Mouse (Mus musculus) liver, embryonic 12.5 days (tissue): ENCODE data around the gene Tns4. TPM values are rescaled to one million over a fixed set of nuclear protein-coding genes. Genes with fewer than 3 reads are reported as not detected.

Experiments used
- ATAC-seq: fragments of 200-750 bp; cut with Nextera tagmentation; 2 replicates; pipeline ENCODE4 v1.8.0; 2017; ENCODE audit warnings: moderate number of reproducible peaks, mild to moderate bottlenecking, moderate library complexity
- H3K27ac ChIP-seq: fragments of 300-500 bp; sonication (generic); 2 replicates; pipeline ENCODE4 v1.5.1; 2016; ENCODE audit warnings: mild to moderate bottlenecking
- H3K27me3 ChIP-seq: fragments of 300-500 bp; sonication (generic); replicated peaks from 2 replicates; pipeline ENCODE4 v1.6.1; 2016; ENCODE audit warnings: mild to moderate bottlenecking, moderate library complexity
- H3K36me3 ChIP-seq: fragments of 300-500 bp; sonication (generic); 2 replicates; pipeline ENCODE4 v1.6.1; 2016; ENCODE audit warnings: mild to moderate bottlenecking, moderate library complexity
- H3K4me1 ChIP-seq: fragments of 300-500 bp; sonication (generic); 2 replicates; pipeline ENCODE4 v1.6.1; 2016
- H3K4me2 ChIP-seq: fragments of 300-500 bp; sonication (generic); 2 replicates; pipeline ENCODE4 v1.6.1; 2016; ENCODE audit warnings: mild to moderate bottlenecking, moderate library complexity
- H3K4me3 ChIP-seq: fragments of 300-500 bp; sonication (generic); 2 replicates; pipeline ENCODE4 v1.5.1; 2016; ENCODE audit warnings: mild to moderate bottlenecking, moderate library complexity
- H3K9ac ChIP-seq: fragments of 300-500 bp; sonication (generic); 2 replicates; pipeline ENCODE4 v1.6.1; 2016; ENCODE audit warnings: mild to moderate bottlenecking, moderate library complexity
- H3K9me3 ChIP-seq: fragments of 300-500 bp; sonication (generic); replicated peaks from 2 replicates; pipeline ENCODE4 v1.6.1; 2016; ENCODE audit warnings: mild to moderate bottlenecking, moderate library complexity
- WGBS: fragments of 180-500 bp; shearing (Covaris S2); methylation state at CpG from one replicate; pipeline ENCODE4 v1.1.7; 2016; ENCODE audit not compliant: insufficient replicate concordance; 5-methylcytosine and 5-hydroxymethylcytosine counted together
- polyA plus RNA-seq: library from polyadenylated mRNA; unstranded; fragments of >200 nt; fragmentation: Nextera tagmentation; extraction: Ambion mirVana; gene quantifications from 2 replicates; pipeline ENCODE4 v1.2.1, GENCODE M21; 2016

Tns4 gene
- polyA plus RNA-seq, 1 experiment from 2014 or later, result 0.17 TPM

- Histone ChIP-seq H3K4me1 (peaks cover 51% of the 10 kb centered on the region), H3K27me3 (peaks cover 34% of the 10 kb centered on the region), H3K4me2 (no peak overlapping the region), H3K36me3 (no peaks in the 10 kb centered on the region), H3K9ac (no peak overlapping the region), H3K4me3 (no peak overlapping the region), H3K9me3 (no peaks in the 10 kb centered on the region), H3K27ac (0 out of 2 replicates have a peak overlapping the region, but pooled peaks have one; percentile 47)
- WGBS, result 48% methylated on average over 18 of the region's 18 CpGs
- no peak for ATAC-seq
These were observed 38.9 kb upstream of the Tns4 start for GRCm38 (mm10) chr11:99127785-99128682.

GRCm38 (mm10) chr11:99126482-99127253, 37.6 kb upstream of the Tns4 start:
- Histone ChIP-seq H3K9me3 (no peaks in the 10 kb centered on the region), H3K36me3 (no peaks in the 10 kb centered on the region), H3K4me1 (peaks cover 40% of the 10 kb centered on the region), H3K9ac (no peak overlapping the region), H3K4me2 (no peak overlapping the region), H3K27ac (peak overlapping the region; percentile 47; the same call in 1 of the 2 replicates), H3K4me3 (no peak overlapping the region), H3K27me3 (peaks cover 26% of the 10 kb centered on the region)
- no peak for ATAC-seq
- WGBS, result 9% methylated on average over 5 of the region's 5 CpGs

- no peak overlapping the region for H3K4me2 ChIP-seq
- peaks cover 7% of the 10 kb centered on the region for H3K27me3 ChIP-seq
- no peak overlapping the region for H3K9ac ChIP-seq
- H3K4me1 ChIP-seq, result peaks cover 33% of the 10 kb centered on the region
- no peak overlapping the region for H3K4me3 ChIP-seq
- no peak overlapping the region for H3K27ac ChIP-seq
- H3K36me3 ChIP-seq, result no peaks in the 10 kb centered on the region
- WGBS, result 49% methylated on average over 10 of the region's 10 CpGs
- ATAC-seq, result no peak
- H3K9me3 ChIP-seq, result no peaks in the 10 kb centered on the region
These were observed 35.5 kb upstream of the Tns4 start for GRCm38 (mm10) chr11:99124635-99125029.

GRCm38 (mm10) chr11:99123977-99124634, 35.0 kb upstream of the Tns4 start:
- ATAC-seq, result no peak
- Histone ChIP-seq H3K27ac (no peak overlapping the region), H3K9me3 (no peaks in the 10 kb centered on the region), H3K36me3 (no peaks in the 10 kb centered on the region), H3K27me3 (0 out of 2 replicates have a peak, but pooled peaks cover 2% of the 10 kb centered on the region), H3K4me2 (no peak overlapping the region), H3K4me1 (peaks cover 33% of the 10 kb centered on the region), H3K9ac (no peak overlapping the region), H3K4me3 (no peak overlapping the region)
- 17% methylated on average over 9 of the region's 15 CpGs for WGBS

- Histone ChIP-seq H3K27ac (no peak overlapping the region), H3K36me3 (no peaks in the 10 kb centered on the region), H3K4me1 (peaks cover 26% of the 10 kb centered on the region), H3K4me3 (no peak overlapping the region), H3K9me3 (no peaks in the 10 kb centered on the region), H3K27me3 (no peaks in the 10 kb centered on the region), H3K4me2 (no peak overlapping the region), H3K9ac (no peak overlapping the region)
- 72% methylated on average over 3 of the region's 3 CpGs for WGBS
- ATAC-seq, result no peak
These were observed 33.6 kb upstream of the Tns4 start for GRCm38 (mm10) chr11:99122703-99123102.

GRCm38 (mm10) chr11:99121218-99121631, 32.1 kb upstream of the Tns4 start:
- Histone ChIP-seq H3K27me3 (no peaks in the 10 kb centered on the region), H3K36me3 (no peaks in the 10 kb centered on the region), H3K27ac (no peak overlapping the region), H3K4me1 (peaks cover 17% of the 10 kb centered on the region), H3K4me3 (no peak overlapping the region), H3K9ac (no peak overlapping the region), H3K4me2 (no peak overlapping the region), H3K9me3 (no peaks in the 10 kb centered on the region)
- ATAC-seq, result no peak
- 72% methylated on average over 14 of the region's 14 CpGs for WGBS

- Histone ChIP-seq H3K27ac (no peak overlapping the region), H3K4me3 (no peak overlapping the region), H3K36me3 (no peaks in the 10 kb centered on the region), H3K4me2 (no peak overlapping the region), H3K4me1 (peaks cover 17% of the 10 kb centered on the region), H3K27me3 (no peaks in the 10 kb centered on the region), H3K9me3 (no peaks in the 10 kb centered on the region), H3K9ac (no peak overlapping the region)
- no peak for ATAC-seq
- 58% methylated on average over 20 of the region's 20 CpGs for WGBS
These were observed 31.6 kb upstream of the Tns4 start for GRCm38 (mm10) chr11:99120524-99121217.

- no peak overlapping the region for H3K4me2 ChIP-seq
- H3K4me3 ChIP-seq, result no peak overlapping the region
- H3K27me3 ChIP-seq, result no peaks in the 10 kb centered on the region
- WGBS, result 74% methylated on average over 7 of the region's 7 CpGs
- H3K27ac ChIP-seq, result no peak overlapping the region
- no peaks in the 10 kb centered on the region for H3K9me3 ChIP-seq
- no peak for ATAC-seq
- H3K36me3 ChIP-seq, result no peaks in the 10 kb centered on the region
- H3K4me1 ChIP-seq, result peaks cover under 1% of the 10 kb centered on the region; the same call in 1 of the 2 replicates
- no peak overlapping the region for H3K9ac ChIP-seq
These were observed 29.9 kb upstream of the Tns4 start for GRCm38 (mm10) chr11:99118963-99119362.

- Histone ChIP-seq H3K36me3 (no peaks in the 10 kb centered on the region), H3K27me3 (no peaks in the 10 kb centered on the region), H3K4me1 (no peaks in the 10 kb centered on the region), H3K4me3 (no peak overlapping the region), H3K4me2 (no peak overlapping the region), H3K9ac (no peak overlapping the region), H3K9me3 (no peaks in the 10 kb centered on the region), H3K27ac (no peak overlapping the region)
- 78% methylated on average over 1 of the region's 1 CpGs for WGBS
- no peak for ATAC-seq
These were observed 29.3 kb upstream of the Tns4 start for GRCm38 (mm10) chr11:99118420-99118819.

GRCm38 (mm10) chr11:99117907-99118306, 28.8 kb upstream of the Tns4 start:
- no peak overlapping the region for H3K4me2 ChIP-seq
- H3K4me3 ChIP-seq, result no peak overlapping the region
- 0 out of 2 replicates have a peak, but pooled peaks cover under 1% of the 10 kb centered on the region for H3K4me1 ChIP-seq
- H3K27ac ChIP-seq, result no peak overlapping the region
- WGBS, result 78% methylated on average over 7 of the region's 7 CpGs
- H3K27me3 ChIP-seq, result no peaks in the 10 kb centered on the region
- H3K9me3 ChIP-seq, result no peaks in the 10 kb centered on the region
- no peak overlapping the region for H3K9ac ChIP-seq
- no peaks in the 10 kb centered on the region for H3K36me3 ChIP-seq
- ATAC-seq, result no peak

GRCm38 (mm10) chr11:99115940-99116339, 26.8 kb upstream of the Tns4 start:
- ATAC-seq, result no peak
- Histone ChIP-seq H3K27me3 (no peaks in the 10 kb centered on the region), H3K27ac (no peak overlapping the region), H3K4me2 (no peak overlapping the region), H3K4me3 (no peak overlapping the region), H3K36me3 (no peaks in the 10 kb centered on the region), H3K9me3 (no peaks in the 10 kb centered on the region), H3K9ac (no peak overlapping the region), H3K4me1 (0 out of 2 replicates have a peak, but pooled peaks cover 6% of the 10 kb centered on the region)
- 56% methylated on average over 6 of the region's 6 CpGs for WGBS
